Mouse (Mus musculus) MEL (cell line): ENCODE results near the gene Rpl34. TPM values are rescaled to one million over a fixed set of nuclear protein-coding genes. Genes with fewer than 3 reads are reported as not detected.

Experiments
- DNase-seq: peaks from one replicate; pipeline ENCODE4 v3.0.0; 2011; ENCODE audit warnings: low read depth, low spot score
- H3K27ac ChIP-seq: 2 replicates; pipeline ENCODE4 v1.5.1; 2012; ENCODE audit warnings: low read depth, mild to moderate bottlenecking, control low read depth, low read length, moderate library complexity; ENCODE audit not compliant: control insufficient read depth
- H3K27me3 ChIP-seq, 2 experiments: fragments of 150-350 bp in 1 of 2; sonication (generic) in 1 of 2; 2 replicates each; pipeline ENCODE4 v1.6.1; 2012; ENCODE audit warnings: low read length in 2 of 2, mild to moderate bottlenecking in 2 of 2, improper control_type of control experiment in 1 of 2, moderate library complexity in 1 of 2; ENCODE audit not compliant: insufficient read depth in 2 of 2, control insufficient read depth in 1 of 2
- H3K36me3 ChIP-seq, 2 experiments: 2 replicates each; pipeline ENCODE4 v1.6.1; 2012 to 2014; ENCODE audit warnings: low read length in 2 of 2, improper control_type of control experiment in 1 of 2, inconsistent platforms in 1 of 2, mild to moderate bottlenecking in 1 of 2; ENCODE audit not compliant: insufficient read depth in 2 of 2, control insufficient read depth in 1 of 2
- H3K4me1 ChIP-seq, 2 experiments: fragments of 150-350 bp in 1 of 2; sonication (generic) in 1 of 2; 2 replicates each; pipeline ENCODE4 v1.6.1; 2012; ENCODE audit warnings: low read length in 2 of 2, improper control_type of control experiment in 1 of 2, mild to moderate bottlenecking in 1 of 2; ENCODE audit not compliant: insufficient read depth in 2 of 2, control insufficient read depth in 1 of 2
- H3K4me3 ChIP-seq, 2 experiments: fragments of 150-350 bp in 1 of 2; sonication (generic) in 1 of 2; 2 replicates each; pipeline ENCODE4 v1.5.1; 2012; ENCODE audit warnings: low read depth in 2 of 2, low read length in 2 of 2, mild to moderate bottlenecking in 2 of 2, moderate library complexity in 2 of 2, control low read depth in 1 of 2, improper control_type of control experiment in 1 of 2; ENCODE audit not compliant: control insufficient read depth in 1 of 2, insufficient read depth in 1 of 2
- H3K79me2 ChIP-seq: 2 replicates; pipeline ENCODE4 v1.6.1; 2012; ENCODE audit warnings: mild to moderate bottlenecking, low read length, moderate library complexity; ENCODE audit not compliant: control insufficient read depth, poor library complexity, insufficient read depth
- H3K9ac ChIP-seq: 2 replicates; pipeline ENCODE4 v1.6.1; 2012; ENCODE audit warnings: low read depth, mild to moderate bottlenecking, control low read depth, low read length, moderate library complexity; ENCODE audit not compliant: control insufficient read depth, poor library complexity, severe bottlenecking
- H3K9me3 ChIP-seq: fragments of 150-350 bp; sonication (generic); replicated peaks from 2 replicates; pipeline ENCODE4 v1.6.1; 2012; ENCODE audit warnings: mild to moderate bottlenecking, low read length, improper control_type of control experiment, moderate library complexity; ENCODE audit not compliant: insufficient read depth
- CHD1 ChIP-seq: IDR thresholded peaks from 2 replicates; pipeline ENCODE4 v1.6.1; 2012; ENCODE audit warnings: low read depth, mild to moderate bottlenecking, inconsistent platforms, low read length, improper control_type of control experiment
- CTCF ChIP-seq, 3 experiments: IDR thresholded peaks in 2 of 3; conservative IDR thresholded peaks in 1 of 3; 2 replicates each; pipeline ENCODE4 v1.5.1; 2011 to 2012; ENCODE audit warnings: low read length in 3 of 3, low read depth in 2 of 3, mild to moderate bottlenecking in 2 of 3, improper control_type of control experiment in 1 of 3, inconsistent platforms in 1 of 3, mixed read lengths in 1 of 3, moderate library complexity in 1 of 3; ENCODE audit not compliant: control insufficient read depth in 1 of 3, insufficient read depth in 1 of 3, poor library complexity in 1 of 3, severe bottlenecking in 1 of 3
- ELF1 ChIP-seq: IDR thresholded peaks from 2 replicates; pipeline ENCODE4 v1.6.1; 2014; ENCODE audit warnings: low read depth, mild to moderate bottlenecking, inconsistent platforms, low read length, improper control_type of control experiment, moderate library complexity
- EP300 ChIP-seq, 2 experiments: IDR thresholded peaks; 2 replicates each; pipeline ENCODE4 v1.6.1; 2011; ENCODE audit warnings: improper control_type of control experiment in 2 of 2, low read length in 2 of 2, low read depth in 1 of 2, mild to moderate bottlenecking in 1 of 2
- GATA1 ChIP-seq: IDR thresholded peaks from 2 replicates; pipeline ENCODE4 v1.6.1; 2011; ENCODE audit warnings: low read depth, low read length, improper control_type of control experiment
- MAFK ChIP-seq: IDR thresholded peaks from 2 replicates; pipeline ENCODE4 v1.6.1; 2011; ENCODE audit warnings: low read depth, mild to moderate bottlenecking, low read length, improper control_type of control experiment, borderline replicate concordance
- MAX ChIP-seq: IDR thresholded peaks from 2 replicates; pipeline ENCODE4 v1.6.1; 2011; ENCODE audit warnings: low read length, improper control_type of control experiment
- MEF2A ChIP-seq: IDR thresholded peaks from 2 replicates; pipeline ENCODE4 v1.6.1; 2014; ENCODE audit warnings: low read depth, mild to moderate bottlenecking, inconsistent platforms, low read length, improper control_type of control experiment; ENCODE audit not compliant: poor library complexity, insufficient replicate concordance, severe bottlenecking; ENCODE audit errors: extremely low read depth
- MYB ChIP-seq: IDR thresholded peaks from 2 replicates; pipeline ENCODE4 v1.6.1; 2011; ENCODE audit warnings: mild to moderate bottlenecking, low read depth, low read length, improper control_type of control experiment
- NRF1 ChIP-seq: IDR thresholded peaks from 2 replicates; pipeline ENCODE4 v1.6.1; 2014; ENCODE audit warnings: low read depth, mild to moderate bottlenecking, inconsistent platforms, low read length, improper control_type of control experiment, moderate library complexity; ENCODE audit not compliant: poor library complexity, insufficient read depth, severe bottlenecking
- POLR2A ChIP-seq, 2 experiments: IDR thresholded peaks; 2 replicates each; pipeline ENCODE4 v1.6.1; 2011 to 2012; ENCODE audit warnings: low read length in 2 of 2, mild to moderate bottlenecking in 2 of 2, control low read depth in 1 of 2, improper control_type of control experiment in 1 of 2, low read depth in 1 of 2, moderate library complexity in 1 of 2; ENCODE audit not compliant: control insufficient read depth in 1 of 2, insufficient read depth in 1 of 2, poor library complexity in 1 of 2
- POLR2AphosphoS5 ChIP-seq: IDR thresholded peaks from 2 replicates; pipeline ENCODE4 v1.6.1; 2012; ENCODE audit warnings: low read depth, borderline replicate concordance, mild to moderate bottlenecking, inconsistent platforms, low read length, moderate library complexity, mixed read lengths
- RAD21 ChIP-seq: IDR thresholded peaks from 2 replicates; pipeline ENCODE4 v1.6.1; 2011; ENCODE audit warnings: mild to moderate bottlenecking, low read depth, low read length, improper control_type of control experiment
- RCOR1 ChIP-seq: IDR thresholded peaks from 2 replicates; pipeline ENCODE4 v1.6.1; 2012; ENCODE audit warnings: low read depth, mild to moderate bottlenecking, inconsistent platforms, low read length, improper control_type of control experiment
- SIN3A ChIP-seq: IDR thresholded peaks from 2 replicates; pipeline ENCODE4 v1.6.1; 2012; ENCODE audit warnings: low read length, improper control_type of control experiment, inconsistent platforms
- SMC3 ChIP-seq: IDR thresholded peaks from 2 replicates; pipeline ENCODE4 v1.6.1; 2011; ENCODE audit warnings: low read depth, low read length, improper control_type of control experiment
- TAL1 ChIP-seq: IDR thresholded peaks from 2 replicates; pipeline ENCODE4 v1.6.1; 2012; ENCODE audit warnings: mild to moderate bottlenecking, inconsistent platforms, low read length, moderate library complexity, mixed read lengths
- TBP ChIP-seq: IDR thresholded peaks from 2 replicates; pipeline ENCODE4 v1.8.0; 2011; ENCODE audit warnings: low read depth, low read length, improper control_type of control experiment
- TCF12 ChIP-seq: IDR thresholded peaks from 2 replicates; pipeline ENCODE4 v1.6.1; 2014; ENCODE audit warnings: low read depth, mild to moderate bottlenecking, inconsistent platforms, low read length, improper control_type of control experiment, moderate library complexity
- UBTF ChIP-seq: IDR thresholded peaks from 2 replicates; pipeline ENCODE4 v1.6.1; 2012; ENCODE audit warnings: low read depth, mild to moderate bottlenecking, inconsistent platforms, low read length, improper control_type of control experiment, moderate library complexity, borderline replicate concordance; ENCODE audit not compliant: insufficient read depth
- ZC3H11A ChIP-seq: IDR thresholded peaks from 2 replicates; pipeline ENCODE4 v1.6.1; 2012; ENCODE audit warnings: low read depth, mild to moderate bottlenecking, inconsistent platforms, low read length, improper control_type of control experiment
- ZKSCAN1 ChIP-seq: IDR thresholded peaks from 2 replicates; pipeline ENCODE4 v1.6.1; 2012; ENCODE audit warnings: low read depth, mild to moderate bottlenecking, inconsistent platforms, low read length, improper control_type of control experiment, moderate library complexity
- polyA plus RNA-seq, 2 experiments: library from polyadenylated mRNA; stranded (reverse) in 1 of 2; unstranded in 1 of 2; fragments of >175 nt in 1 of 2; fragments of >200 nt in 1 of 2; gene quantifications; 2 replicates each; pipeline versions ENCODE4 v1.2.1 to v1.2.4; 2012; ENCODE audit warnings: low replicate concordance in 2 of 2, low read depth in 1 of 2; ENCODE audit not compliant: insufficient read length in 2 of 2, insufficient read depth in 1 of 2, missing spikeins in 1 of 2
- total RNA-seq: library from RNA; depleted of rRNA; stranded (reverse); fragments of 300-350 nt; gene quantifications from 2 replicates; pipeline ENCODE4 v1.2.3, GENCODE M21; 2012

Gene Rpl34
- total and polyA plus RNA-seq, 3 experiments = 451 to 1,619 (median 895) TPM

- no peaks in the 10 kb centered on the region for H3K9me3 ChIP-seq
- H3K9ac ChIP-seq = no peak overlapping the region
- peaks cover 1 to 2% of the 10 kb centered on the region in 2 experiments; a peak in 1 of 4 replicates for H3K27me3 ChIP-seq
- no peak overlapping the region for H3K4me3 ChIP-seq
- H3K79me2 ChIP-seq = no peaks in the 10 kb centered on the region
- H3K36me3 ChIP-seq = no peaks in the 10 kb centered on the region
- TF ChIP-seq ZKSCAN1 (peak; percentile 67), EP300 (IDR thresholded peaks at IDR 0.05; ENCODE audit: low read depth in 1 of 2, low read length in 2 of 2) (no peak), TAL1 (no peak)
- no peak for DNase-seq
- H3K4me1 ChIP-seq = no peaks in the 10 kb centered on the region; a peak in 1 of 4 replicates
- no peak overlapping the region for H3K27ac ChIP-seq
Measured at GRCm38 (mm10) chr3:130736758-130737157, 6.6 kb upstream of the Rpl34 start.

- peak overlapping the region; percentile 96 for H3K9ac ChIP-seq
- DNase-seq = peak; percentile 72
- peaks cover 19% of the 10 kb centered on the region for H3K79me2 ChIP-seq
- peaks cover 18% of the 10 kb centered on the region in 2 experiments for H3K36me3 ChIP-seq
- H3K9me3 ChIP-seq = no peaks in the 10 kb centered on the region
- peaks cover 0 to 15% of the 10 kb centered on the region in 2 experiments; a peak in 2 of 4 replicates for H3K4me1 ChIP-seq
- H3K4me3 ChIP-seq = peak overlapping the region; percentile 58 to 93
- H3K27me3 ChIP-seq = no peaks in the 10 kb centered on the region
- TF ChIP-seq CTCF (IDR thresholded peaks at IDR 0.05 in 2 of 3, conservative IDR thresholded peaks at IDR 0.05 in 1 of 3; ENCODE audit: control insufficient read depth in 1 of 3, insufficient read depth in 1 of 3, low read depth in 2 of 3, low read length in 3 of 3, poor library complexity in 1 of 3, severe bottlenecking in 1 of 3) = peak in 1 of 3 experiments; percentile 6; a peak in 1 of 6 replicates
- TF ChIP-seq ELF1 = 0 out of 2 replicates have a peak, but pooled peaks have one; percentile 4
- no peak for TF ChIP-seq ZKSCAN1
- TF ChIP-seq POLR2A (IDR thresholded peaks at IDR 0.05; ENCODE audit: control insufficient read depth in 1 of 2, insufficient read depth in 1 of 2, low read depth in 1 of 2, low read length in 2 of 2, poor library complexity in 1 of 2) = no peak
- peak; percentile 87; the same call in 1 of the 2 replicates for TF ChIP-seq CHD1
- no peak for TF ChIP-seq MAFK
- no peak for TF ChIP-seq RAD21
- TF ChIP-seq, all 39 proteins: peak for 3
- peak overlapping the region; percentile 79 for H3K27ac ChIP-seq
Measured at GRCm38 (mm10) chr3:130729472-130730188, 568 bp downstream of the Rpl34 start.

GRCm38 (mm10) chr3:130727676-130728075 lies 2.5 kb downstream of the Rpl34 start:
- Histone ChIP-seq H3K4me3 (peak overlapping the region in 1 of 2 experiments; percentile 93; a peak in 1 of 4 replicates), H3K36me3 (peaks cover 18% of the 10 kb centered on the region in 2 experiments), H3K79me2 (peaks cover 19% of the 10 kb centered on the region), H3K27me3 (no peaks in the 10 kb centered on the region), H3K9ac (peak overlapping the region; percentile 96), H3K27ac (no peak overlapping the region), H3K4me1 (peaks cover 0 to 15% of the 10 kb centered on the region in 2 experiments; a peak in 2 of 4 replicates), H3K9me3 (no peaks in the 10 kb centered on the region)
- peak; percentile 21 for DNase-seq
- no peak for TF ChIP-seq MEF2A
- no peak for TF ChIP-seq GATA1
- no peak for TF ChIP-seq TCF12
- no peak for TF ChIP-seq NRF1
- TF ChIP-seq ZC3H11A = no peak
- TF ChIP-seq TBP = no peak
- TF ChIP-seq MAFK = no peak
- TF ChIP-seq EP300 (IDR thresholded peaks at IDR 0.05; ENCODE audit: low read depth in 1 of 2, low read length in 2 of 2) = no peak
- no peak for TF ChIP-seq TAL1
- TF ChIP-seq ZKSCAN1 = no peak
- no peak for TF ChIP-seq MYB
- no peak for TF ChIP-seq RCOR1
- no peak for TF ChIP-seq POLR2AphosphoS5
- TF ChIP-seq UBTF = no peak
- TF ChIP-seq CTCF (IDR thresholded peaks at IDR 0.05 in 2 of 3, conservative IDR thresholded peaks at IDR 0.05 in 1 of 3; ENCODE audit: control insufficient read depth in 1 of 3, insufficient read depth in 1 of 3, low read depth in 2 of 3, low read length in 3 of 3, poor library complexity in 1 of 3, severe bottlenecking in 1 of 3) = no peak
- TF ChIP-seq MAX = no peak
- TF ChIP-seq SIN3A = no peak
- no peak for TF ChIP-seq SMC3
